Mouse (Mus musculus) lung, adult 2 months (tissue): ENCODE data around the gene Arfgap2.

Source experiments
- CTCF ChIP-seq: fragments of 200-500 bp; IDR thresholded peaks from 2 replicates; pipeline ENCODE4 v1.5.1; 2011; ENCODE audit warnings: mild to moderate bottlenecking, low read length, control low read depth; ENCODE audit not compliant: insufficient read depth
- POLR2A ChIP-seq: fragments of 200-500 bp; IDR thresholded peaks from 2 replicates; pipeline ENCODE4 v1.6.1; 2011; ENCODE audit warnings: low read depth, mild to moderate bottlenecking, control low read depth, low read length, borderline replicate concordance; ENCODE audit errors: extremely low read depth

DNA sequence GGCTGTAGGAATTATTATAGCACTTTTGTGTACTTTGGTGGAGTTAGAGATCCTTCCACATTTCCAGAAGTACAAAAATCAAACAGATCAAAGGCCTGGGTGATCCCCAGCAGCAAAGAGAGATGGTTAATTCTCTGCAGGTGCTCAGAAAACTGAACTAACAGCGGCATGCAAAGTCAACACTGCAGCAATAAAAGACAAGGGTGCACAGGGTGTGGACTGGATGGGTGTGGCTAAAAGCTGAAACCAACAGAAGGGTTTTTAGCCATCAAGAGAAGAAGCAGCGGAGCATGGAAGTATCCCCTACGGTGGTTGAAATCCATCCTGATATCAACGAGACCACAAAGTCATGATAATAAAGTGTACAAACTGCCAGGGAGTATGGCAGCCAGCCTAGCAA lies 57.7 kb downstream of the Arfgap2 start:
- TF ChIP-seq POLR2A = no peak
- no peak for TF ChIP-seq CTCF
